Mouse (Mus musculus): ENCODE data around the gene Nemp1. TPM values are rescaled to one million over a fixed set of nuclear protein-coding genes. Genes with fewer than 3 reads are reported as not detected.

The Nemp1 gene
- total and polyA plus RNA-seq, 2 experiments from 2014 or later: 2.8 to 6.1 TPM

DNA sequence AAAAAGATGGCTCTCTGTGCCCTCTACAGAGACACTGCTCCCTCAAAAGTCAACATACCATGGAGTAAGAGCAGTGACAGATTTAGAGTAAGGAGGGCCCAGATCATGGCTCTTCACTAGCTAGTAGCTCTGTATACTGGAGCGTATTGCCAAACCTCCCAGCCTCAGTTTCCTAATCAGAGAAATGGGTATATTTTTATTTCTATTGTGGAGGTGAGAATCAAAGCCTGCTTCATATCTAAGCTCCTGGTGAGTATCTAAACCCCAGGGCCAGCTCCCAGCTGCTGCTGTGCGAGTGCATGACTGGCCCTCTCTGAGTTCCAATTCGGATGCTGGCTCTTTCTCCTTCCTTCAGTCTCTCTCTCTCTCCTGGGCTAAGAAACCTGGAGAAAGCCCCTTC is 57.5 kb downstream of the Nemp1 start, which contains the start of gene Tac2:
TSS of gene Tac2 (plus strand) at position 301 of the 400 bp plus-strand sequence.
- ATAC-seq: no peak
- no peak within 1 kb of the TSS for H3K9ac ChIP-seq
- WGBS: 80% methylated on average over 3 of the region's 3 CpGs
- H3K4me3 ChIP-seq (ENCODE audit: low read depth, low read length): no peak within 1 kb of the TSS
- no peak for TF ChIP-seq CTCF (IDR thresholded peaks at IDR 0.05; ENCODE audit: low read depth)
- H3K27me3 ChIP-seq (ENCODE audit: insufficient read depth, low read length): 0 out of 2 replicates have a peak, but pooled peaks cover 6% of the 10 kb centered on the region
- no peak for DNase-seq
- H3K4me1 ChIP-seq (ENCODE audit: insufficient read depth): no peaks in the 10 kb centered on the region
- H3K27ac ChIP-seq (ENCODE audit: low read depth, low read length): no peak within 1 kb of the TSS
- no peaks in the 10 kb centered on the region for H3K9me3 ChIP-seq (ENCODE audit: low read length)
- H3K36me3 ChIP-seq (ENCODE audit: insufficient read depth): no peaks in the 10 kb centered on the region
- no peak within 1 kb of the TSS for H3K4me2 ChIP-seq (ENCODE audit: low read depth)

DNA sequence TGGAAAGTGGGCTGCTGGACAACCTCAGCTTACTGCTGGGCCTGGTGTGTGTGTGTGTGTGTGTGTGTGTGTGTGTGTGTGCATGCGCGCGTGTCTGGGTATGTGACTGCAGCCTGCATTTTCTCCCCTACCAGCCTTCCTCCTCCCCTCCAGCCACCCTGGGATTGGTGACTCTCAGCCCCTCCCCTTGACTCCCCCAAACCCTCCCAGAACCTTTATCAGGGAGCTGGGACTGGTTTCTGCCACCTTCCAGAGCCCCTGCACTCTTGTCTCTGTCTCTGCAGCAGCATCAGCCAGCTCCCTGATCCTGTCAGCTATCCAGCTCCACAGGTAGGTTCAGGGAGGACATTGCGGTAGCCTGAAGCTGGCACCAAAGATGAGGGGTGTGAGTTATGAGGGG is 58.4 kb downstream of the Nemp1 start:
- 84% methylated on average over 4 of the region's 4 CpGs for WGBS
- no peak overlapping the region for H3K27ac ChIP-seq (ENCODE audit: low read depth, low read length)
- no peak overlapping the region for H3K4me2 ChIP-seq (ENCODE audit: low read depth)
- TF ChIP-seq CTCF (IDR thresholded peaks at IDR 0.05; ENCODE audit: low read depth): no peak
- no peaks in the 10 kb centered on the region for H3K36me3 ChIP-seq (ENCODE audit: insufficient read depth)
- no peak for ATAC-seq
- H3K4me3 ChIP-seq (ENCODE audit: low read depth, low read length): no peak overlapping the region
- no peak for DNase-seq
- H3K9me3 ChIP-seq (ENCODE audit: low read length): no peaks in the 10 kb centered on the region
- H3K27me3 ChIP-seq (ENCODE audit: insufficient read depth, low read length): 0 out of 2 replicates have a peak, but pooled peaks cover 11% of the 10 kb centered on the region
- no peaks in the 10 kb centered on the region for H3K4me1 ChIP-seq (ENCODE audit: insufficient read depth)
- H3K9ac ChIP-seq: no peak overlapping the region

DNA sequence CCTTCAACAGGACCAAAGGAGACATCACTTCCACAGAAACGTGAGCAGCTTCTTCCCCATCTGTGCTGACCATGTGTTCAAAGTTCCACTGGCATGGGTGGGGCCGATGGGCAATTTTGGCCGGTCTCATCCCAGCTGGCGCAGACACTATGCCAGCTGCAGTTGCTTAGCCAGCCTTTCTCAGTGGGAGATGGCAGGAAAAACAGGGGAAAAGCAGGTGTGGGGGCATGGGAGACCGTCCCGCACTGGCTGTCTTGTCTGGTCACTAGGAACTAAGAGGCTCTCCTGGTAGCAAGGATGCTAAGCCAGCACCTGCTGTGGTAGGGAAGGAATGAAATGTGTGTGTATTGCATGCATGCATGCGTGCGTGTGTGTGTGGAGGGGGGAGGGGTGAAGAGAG is 61.7 kb downstream of the Nemp1 start:
- Histone ChIP-seq H3K27ac (ENCODE audit: low read depth, low read length) (no peak overlapping the region), H3K36me3 (ENCODE audit: insufficient read depth) (no peaks in the 10 kb centered on the region), H3K27me3 (ENCODE audit: insufficient read depth, low read length) (0 out of 2 replicates have a peak, but pooled peaks cover 5% of the 10 kb centered on the region), H3K4me3 (ENCODE audit: low read depth, low read length) (no peak overlapping the region), H3K9me3 (ENCODE audit: low read length) (no peaks in the 10 kb centered on the region), H3K9ac (no peak overlapping the region), H3K4me2 (ENCODE audit: low read depth) (no peak overlapping the region), H3K4me1 (ENCODE audit: insufficient read depth) (no peaks in the 10 kb centered on the region)
- no peak for TF ChIP-seq CTCF (IDR thresholded peaks at IDR 0.05; ENCODE audit: low read depth)
- 59% methylated on average over 8 of the region's 8 CpGs for WGBS
- peak; percentile 10; the same call in 1 of the 2 replicates for ATAC-seq
- peak; percentile 39 for DNase-seq

DNA sequence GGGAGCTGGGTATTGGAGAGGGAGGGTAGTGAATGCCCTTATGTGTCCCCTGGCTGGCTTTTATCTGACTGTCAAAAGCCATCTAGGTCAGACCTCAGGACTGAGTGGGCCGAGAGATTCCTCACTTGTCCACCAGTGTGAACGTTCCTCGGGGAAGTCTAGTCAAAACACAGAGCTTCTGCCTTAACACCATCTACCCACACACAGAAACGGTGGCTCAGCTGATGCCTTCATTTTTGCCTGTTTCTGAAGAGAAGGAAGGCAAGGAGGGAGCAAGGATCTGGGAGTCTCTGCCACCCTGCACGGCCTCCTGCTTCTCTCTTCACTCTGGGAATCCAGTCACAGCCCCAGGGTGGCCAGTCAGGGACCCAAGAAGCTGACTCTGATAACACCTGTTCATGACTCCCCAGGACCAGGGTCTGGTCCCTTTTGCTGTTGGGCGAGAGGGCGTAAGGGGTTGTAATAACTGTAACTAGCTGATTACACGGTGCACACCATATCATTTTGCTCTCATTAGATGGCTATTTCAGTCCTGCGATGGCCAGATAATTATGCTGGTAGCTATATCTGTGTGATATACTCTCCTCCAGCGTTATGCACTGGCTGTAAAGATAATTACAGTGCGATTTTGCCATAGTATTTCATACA is 63.7 kb downstream of the Nemp1 start:
- no peak for TF ChIP-seq CTCF (IDR thresholded peaks at IDR 0.05; ENCODE audit: low read depth)
- 45% methylated on average over 11 of the region's 11 CpGs for WGBS

DNA sequence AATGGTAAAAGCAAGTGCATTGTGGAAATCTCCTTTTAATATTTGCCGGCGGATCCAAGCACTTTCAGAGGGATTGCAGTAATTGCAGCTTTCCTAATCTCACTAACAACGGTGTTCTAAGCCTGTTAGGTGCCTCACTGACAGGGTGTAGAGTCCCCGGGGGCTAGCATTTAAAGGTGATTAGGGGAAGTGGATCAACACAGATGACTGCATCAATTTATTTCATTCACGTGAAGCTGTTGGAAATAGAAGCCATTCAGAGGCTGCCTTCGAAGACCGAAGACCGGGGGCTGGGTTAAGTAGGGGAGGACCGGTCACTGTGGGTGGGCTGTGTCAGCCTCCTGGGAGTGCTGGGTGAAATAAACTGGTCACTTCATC is 64.2 kb downstream of the Nemp1 start:
- no peaks in the 10 kb centered on the region for H3K4me1 ChIP-seq (ENCODE audit: insufficient read depth)
- no peak overlapping the region for H3K4me2 ChIP-seq (ENCODE audit: low read depth)
- DNase-seq: no peak
- WGBS: 6% methylated on average over 9 of the region's 9 CpGs
- TF ChIP-seq CTCF (IDR thresholded peaks at IDR 0.05; ENCODE audit: low read depth): no peak
- ATAC-seq: no peak; the same call in 1 of the 2 replicates
- H3K9me3 ChIP-seq (ENCODE audit: low read length): no peaks in the 10 kb centered on the region
- H3K4me3 ChIP-seq (ENCODE audit: low read depth, low read length): no peak overlapping the region
- 0 out of 2 replicates have a peak, but pooled peaks cover 5% of the 10 kb centered on the region for H3K27me3 ChIP-seq (ENCODE audit: insufficient read depth, low read length)
- no peak overlapping the region for H3K27ac ChIP-seq (ENCODE audit: low read depth, low read length)
- H3K9ac ChIP-seq: no peak overlapping the region
- H3K36me3 ChIP-seq (ENCODE audit: insufficient read depth): no peaks in the 10 kb centered on the region

More for the DNA sequence above, 63.7 kb downstream of the Nemp1 start:
- 0 out of 2 replicates have a peak, but pooled peaks cover 5% of the 10 kb centered on the region for H3K27me3 ChIP-seq (ENCODE audit: insufficient read depth, low read length)
- no peaks in the 10 kb centered on the region for H3K4me1 ChIP-seq (ENCODE audit: insufficient read depth)
- H3K4me2 ChIP-seq (ENCODE audit: low read depth): no peak overlapping the region
- no peaks in the 10 kb centered on the region for H3K36me3 ChIP-seq (ENCODE audit: insufficient read depth)
- H3K4me3 ChIP-seq (ENCODE audit: low read depth, low read length): no peak overlapping the region
- no peak overlapping the region for H3K9ac ChIP-seq
- H3K27ac ChIP-seq (ENCODE audit: low read depth, low read length): no peak overlapping the region
- no peaks in the 10 kb centered on the region for H3K9me3 ChIP-seq (ENCODE audit: low read length)
- DNase-seq (no peak), ATAC-seq (no peak; the same call in 1 of the 2 replicates)

DNA sequence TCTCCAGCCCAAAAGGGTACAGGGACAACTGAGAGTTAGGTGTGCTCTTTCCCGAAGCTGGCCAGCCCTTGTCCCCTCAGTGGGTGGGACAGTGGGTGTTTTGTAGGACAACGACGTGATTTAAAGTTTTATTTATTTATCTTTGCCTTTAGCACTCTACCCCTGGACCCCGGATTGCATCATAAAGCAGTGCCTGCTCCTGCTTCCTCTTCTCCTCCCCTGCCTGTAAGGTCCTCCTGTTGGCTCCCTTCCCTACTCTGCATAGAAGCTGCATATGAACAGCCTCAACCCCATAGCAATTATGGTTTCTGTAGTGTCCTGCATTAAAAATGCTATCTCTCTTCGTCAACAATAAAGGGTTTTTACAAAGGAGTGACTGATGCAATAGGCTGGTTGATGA is 64.7 kb downstream of the Nemp1 start:
- Histone ChIP-seq H3K4me2 (ENCODE audit: low read depth) (no peak overlapping the region), H3K36me3 (ENCODE audit: insufficient read depth) (no peaks in the 10 kb centered on the region), H3K4me1 (ENCODE audit: insufficient read depth) (no peaks in the 10 kb centered on the region), H3K4me3 (ENCODE audit: low read depth, low read length) (no peak overlapping the region), H3K27ac (ENCODE audit: low read depth, low read length) (no peak overlapping the region), H3K9me3 (ENCODE audit: low read length) (no peaks in the 10 kb centered on the region), H3K9ac (no peak overlapping the region), H3K27me3 (ENCODE audit: insufficient read depth, low read length) (0 out of 2 replicates have a peak, but pooled peaks cover 5% of the 10 kb centered on the region)
- ATAC-seq: no peak
- 27% methylated on average over 5 of the region's 5 CpGs for WGBS
- TF ChIP-seq CTCF (IDR thresholded peaks at IDR 0.05; ENCODE audit: low read depth): no peak
- no peak for DNase-seq

DNA sequence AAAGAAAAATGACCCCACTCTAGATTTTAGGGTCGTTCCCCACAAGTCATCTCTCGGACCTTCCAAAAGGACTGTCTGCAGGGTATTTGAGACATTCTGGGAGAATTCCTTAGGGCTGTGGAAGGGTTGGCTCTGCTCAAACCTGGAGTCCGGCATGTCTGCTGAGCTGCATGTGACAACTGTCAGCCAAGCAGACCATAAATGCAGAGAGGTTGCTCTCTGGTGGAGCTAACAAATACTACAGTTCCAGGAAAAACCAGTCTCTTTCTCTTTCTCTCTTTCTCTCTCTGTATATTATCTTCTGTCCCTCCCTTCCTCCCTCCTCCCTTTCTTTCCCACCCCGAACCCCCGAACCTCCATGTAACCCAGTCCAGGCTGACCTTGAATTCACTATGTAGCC is 67.7 kb downstream of the Nemp1 start:
- 58% methylated on average over 5 of the region's 5 CpGs for WGBS

More for the DNA sequence above, 67.7 kb downstream of the Nemp1 start:
- H3K9ac ChIP-seq: no peak overlapping the region
- peak; percentile 78 for TF ChIP-seq CTCF (IDR thresholded peaks at IDR 0.05; ENCODE audit: low read depth)
- no peak overlapping the region for H3K4me2 ChIP-seq (ENCODE audit: low read depth)
- DNase-seq: peak; percentile 56
- no peak overlapping the region for H3K27ac ChIP-seq (ENCODE audit: low read depth, low read length)
- ATAC-seq: peak; percentile 32; the same call in 1 of the 2 replicates
- H3K4me1 ChIP-seq (ENCODE audit: insufficient read depth): no peaks in the 10 kb centered on the region
- no peaks in the 10 kb centered on the region for H3K36me3 ChIP-seq (ENCODE audit: insufficient read depth)
- no peaks in the 10 kb centered on the region for H3K9me3 ChIP-seq (ENCODE audit: low read length)
- H3K4me3 ChIP-seq (ENCODE audit: low read depth, low read length): no peak overlapping the region
- H3K27me3 ChIP-seq (ENCODE audit: insufficient read depth, low read length): 0 out of 2 replicates have a peak, but pooled peaks cover 5% of the 10 kb centered on the region
